Mouse (Mus musculus): ENCODE measurements at regions not wholly inside any gene's neighbourhood (a gene's known extent, or its start where the extent isn't known, plus 50 kb on each side); places are given as distances from the start of the nearest gene placed in this dataset.
A peak's percentile ranks its signal among the peaks of the same experiment; 100 is the strongest.

- no peak for DNase-seq (ENCODE audit: low spot score in 2 of 2)
- no peak for TF ChIP-seq CTCF (conservative IDR thresholded peaks at IDR 0.05)
- H3K4me3 ChIP-seq: no peak overlapping the region
- no peak overlapping the region for H3K27ac ChIP-seq
Observed at GRCm38 (mm10) chr10:111756528-111756927, 215.9 kb upstream of the Krr1 start.

- TF ChIP-seq CTCF (conservative IDR thresholded peaks at IDR 0.05): no peak
- Histone ChIP-seq H3K4me3 (no peak overlapping the region), H3K27ac (no peak overlapping the region)
- no peak for DNase-seq (ENCODE audit: low spot score in 2 of 2)
Observed at GRCm38 (mm10) chr10:111757689-111758088, 214.8 kb upstream of the Krr1 start.

GRCm38 (mm10) chr10:111759505-111759904 lies 213.0 kb upstream of the Krr1 start:
- Histone ChIP-seq H3K27ac (no peak overlapping the region), H3K4me3 (no peak overlapping the region)
- TF ChIP-seq CTCF (conservative IDR thresholded peaks at IDR 0.05): no peak
- no peak for DNase-seq (ENCODE audit: low spot score in 2 of 2)

DNA sequence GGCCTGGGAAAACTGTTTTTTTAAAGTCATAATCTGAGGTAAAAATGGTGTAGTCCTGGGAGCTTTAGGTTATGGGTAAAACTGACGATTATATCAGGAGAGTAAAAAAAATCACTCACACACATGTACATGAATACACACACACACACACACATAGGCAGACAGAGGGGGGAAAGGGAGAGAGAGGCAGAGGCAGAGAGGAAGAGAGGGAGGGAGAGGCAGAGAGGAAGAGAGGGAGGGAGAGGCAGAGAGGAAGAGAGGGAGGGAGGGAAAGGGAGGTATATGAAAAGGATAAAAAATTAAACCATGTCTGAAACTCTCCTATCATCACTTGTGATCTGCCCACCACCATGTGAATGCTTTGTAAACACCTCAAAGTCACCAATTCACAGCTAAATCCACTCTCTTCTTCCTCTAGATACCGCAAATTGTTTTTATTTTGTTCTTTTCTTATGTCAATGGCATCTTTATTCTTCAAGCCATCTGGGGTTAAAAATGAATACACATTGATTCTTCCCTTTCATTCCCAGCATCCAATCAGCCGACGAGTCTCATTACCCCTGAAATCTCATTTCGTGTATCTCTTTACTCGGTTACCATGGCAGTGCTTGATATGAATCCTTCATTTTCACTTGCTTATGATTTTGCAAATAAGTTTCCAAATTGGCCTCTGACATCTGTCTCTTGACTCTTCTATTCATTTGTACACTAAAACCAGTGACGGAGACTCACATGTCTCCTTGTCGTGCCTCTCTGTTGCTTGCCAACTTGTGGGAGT lies 209.5 kb upstream of the Krr1 start:
- DNase-seq (ENCODE audit: low spot score in 2 of 2): no peak
- H3K4me3 ChIP-seq: no peak overlapping the region
- no peak for TF ChIP-seq CTCF (conservative IDR thresholded peaks at IDR 0.05)
- H3K27ac ChIP-seq: no peak overlapping the region

DNA sequence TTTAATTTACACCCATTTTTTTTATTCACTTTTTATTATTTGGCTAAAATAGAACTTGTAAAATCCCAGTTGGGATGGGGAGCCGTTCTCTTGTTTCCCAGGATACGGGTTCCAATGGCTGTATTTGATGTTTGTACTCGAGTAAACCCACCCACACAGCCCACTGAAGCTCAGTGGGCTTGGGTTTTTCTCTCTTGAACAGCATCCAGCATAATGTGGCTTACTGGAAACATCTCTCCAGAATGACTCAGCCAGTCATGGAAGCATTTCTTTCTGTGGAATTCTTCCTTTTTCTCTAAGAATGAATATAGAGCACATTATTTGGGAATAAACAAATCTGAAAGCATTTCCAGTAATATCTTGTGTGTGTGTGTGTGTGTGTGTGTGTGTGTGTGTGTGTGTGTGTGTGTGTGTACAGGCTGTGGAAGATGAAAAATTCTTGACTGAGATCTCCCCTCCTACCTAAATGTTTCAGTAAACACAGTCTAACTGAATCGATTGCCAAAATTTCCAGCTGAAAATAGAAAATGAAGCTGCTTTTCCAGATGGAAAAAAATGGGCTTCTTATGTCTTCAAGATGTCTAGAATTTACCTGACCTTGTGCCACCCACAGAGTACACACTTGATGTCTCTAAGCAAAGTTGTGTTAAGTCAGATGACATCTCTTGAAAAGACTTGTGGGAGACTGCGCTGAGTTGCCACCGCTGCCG lies 205.3 kb upstream of the Krr1 start:
- no peak for TF ChIP-seq CTCF (conservative IDR thresholded peaks at IDR 0.05)
- H3K27ac ChIP-seq: no peak overlapping the region
- DNase-seq (ENCODE audit: low spot score in 2 of 2): peak in 1 of 2 experiments; percentile 49
- no peak overlapping the region for H3K4me3 ChIP-seq

- Histone ChIP-seq H3K4me3 (no peak overlapping the region), H3K27ac (no peak overlapping the region)
- no peak for TF ChIP-seq CTCF (conservative IDR thresholded peaks at IDR 0.05)
- DNase-seq (ENCODE audit: low spot score in 2 of 2): no peak
Observed at GRCm38 (mm10) chr10:111767813-111768455, 204.5 kb upstream of the Krr1 start.

DNA sequence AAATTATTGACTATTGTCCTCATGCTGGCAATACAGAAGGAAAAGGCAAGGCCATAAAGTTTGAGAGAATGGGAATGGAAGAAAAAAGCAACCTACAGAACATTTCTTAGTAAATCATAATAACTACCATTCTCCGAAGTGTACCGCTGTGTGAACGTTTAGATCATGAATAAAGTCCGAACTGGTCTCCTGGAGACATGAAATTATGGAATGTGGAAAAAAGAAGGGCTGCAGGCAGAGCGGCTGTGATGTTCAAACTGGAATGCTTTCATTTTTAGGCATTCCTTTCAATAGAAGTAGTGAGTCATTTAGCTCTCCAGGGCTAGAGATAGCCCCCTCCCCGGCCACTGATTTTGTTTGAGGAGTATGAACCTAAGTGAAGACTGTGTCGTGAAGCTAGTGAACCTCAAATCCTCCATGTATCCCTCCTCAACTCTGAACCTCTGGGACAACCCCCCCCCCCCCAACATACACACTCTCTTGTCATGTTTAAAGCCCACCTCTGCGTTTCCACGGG lies 202.9 kb upstream of the Krr1 start:
- no peak for DNase-seq (ENCODE audit: low spot score in 2 of 2)
- H3K27ac ChIP-seq: no peak overlapping the region
- H3K4me3 ChIP-seq: no peak overlapping the region
- no peak for TF ChIP-seq CTCF (conservative IDR thresholded peaks at IDR 0.05)

DNA sequence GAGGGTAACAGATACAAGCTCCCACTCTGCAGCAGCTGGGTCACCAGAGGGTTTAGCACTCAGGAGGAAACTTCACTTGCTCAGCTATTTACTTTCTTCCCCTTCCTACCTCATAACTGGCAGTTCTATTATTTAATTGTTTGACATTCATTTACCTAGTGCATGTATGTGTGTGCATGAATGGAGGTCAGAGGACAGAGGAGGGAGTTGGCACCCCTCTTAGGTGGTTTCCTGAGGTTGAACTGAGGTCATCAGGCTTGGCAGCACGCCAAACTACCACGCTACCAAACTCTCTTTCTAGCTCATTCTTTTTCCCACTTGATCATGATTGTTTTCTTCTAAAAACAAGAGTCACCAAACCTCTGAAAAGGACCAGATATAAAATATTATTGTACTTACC lies 202.4 kb upstream of the Krr1 start:
- DNase-seq (ENCODE audit: low spot score in 2 of 2): no peak
- TF ChIP-seq CTCF (conservative IDR thresholded peaks at IDR 0.05): no peak
- Histone ChIP-seq H3K27ac (no peak overlapping the region), H3K4me3 (no peak overlapping the region)

- no peak for DNase-seq (ENCODE audit: low spot score in 2 of 2)
- TF ChIP-seq CTCF (conservative IDR thresholded peaks at IDR 0.05): no peak
- H3K4me3 ChIP-seq: no peak overlapping the region
- H3K27ac ChIP-seq: no peak overlapping the region
Observed at GRCm38 (mm10) chr10:111771010-111771409, 201.5 kb upstream of the Krr1 start.

DNA sequence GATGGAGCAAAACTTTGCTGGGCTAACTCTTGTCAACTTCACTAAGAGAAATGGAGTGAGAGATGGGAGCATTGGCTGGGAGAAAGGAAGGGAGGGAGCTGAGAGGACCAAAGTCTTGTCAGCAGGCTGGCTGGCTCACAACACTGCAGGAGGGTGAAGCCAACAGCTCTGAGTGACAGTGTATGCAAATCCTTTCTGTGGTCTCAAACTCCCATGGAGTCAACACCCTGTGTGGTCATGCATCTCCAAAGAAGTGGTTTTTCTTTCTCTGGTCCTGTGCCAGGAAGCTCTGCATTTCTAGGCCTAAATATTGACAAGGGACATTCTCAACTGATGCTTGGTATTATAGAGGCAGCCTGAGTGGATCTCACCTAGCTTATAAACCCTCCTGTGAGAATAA lies 194.9 kb upstream of the Krr1 start:
- TF ChIP-seq CTCF (conservative IDR thresholded peaks at IDR 0.05): no peak
- DNase-seq (ENCODE audit: low spot score in 2 of 2): no peak
- H3K4me3 ChIP-seq: no peak overlapping the region
- no peak overlapping the region for H3K27ac ChIP-seq

- H3K4me3 ChIP-seq: no peak overlapping the region
- no peak overlapping the region for H3K27ac ChIP-seq
- no peak for TF ChIP-seq CTCF (conservative IDR thresholded peaks at IDR 0.05)
- no peak for DNase-seq (ENCODE audit: low spot score in 2 of 2)
Observed at GRCm38 (mm10) chr10:111778111-111778510, 194.4 kb upstream of the Krr1 start.

DNA sequence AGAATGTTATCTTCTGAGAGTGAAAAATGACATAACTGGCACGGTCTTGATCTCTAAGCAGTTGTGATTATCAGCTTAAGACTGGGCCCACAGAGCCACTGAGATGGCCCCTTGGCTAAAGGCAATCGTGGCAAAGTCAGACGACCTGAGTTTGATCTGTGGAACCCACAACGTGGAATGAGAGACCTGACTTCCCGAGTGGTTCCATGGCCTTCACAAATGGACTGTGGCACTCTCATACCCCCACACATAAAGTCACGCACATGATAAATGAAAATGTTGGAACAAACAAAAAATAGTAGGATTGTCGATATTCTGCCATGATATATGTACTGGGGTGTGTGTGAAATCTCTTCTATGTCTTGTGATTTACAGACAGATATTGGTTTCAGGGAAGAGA lies 192.5 kb upstream of the Krr1 start:
- TF ChIP-seq CTCF (conservative IDR thresholded peaks at IDR 0.05): no peak
- Histone ChIP-seq H3K4me3 (no peak overlapping the region), H3K27ac (no peak overlapping the region)
- DNase-seq (ENCODE audit: low spot score in 2 of 2): no peak

GRCm38 (mm10) chr10:111782195-111782810 lies 190.2 kb upstream of the Krr1 start:
- Histone ChIP-seq H3K4me3 (no peak overlapping the region), H3K27ac (no peak overlapping the region)
- DNase-seq (ENCODE audit: low spot score in 2 of 2): no peak
- TF ChIP-seq CTCF (conservative IDR thresholded peaks at IDR 0.05): no peak
